Mouse (Mus musculus): ENCODE results near the gene Trex1.
A peak's percentile ranks its signal among the peaks of the same experiment; 100 is the strongest.

Trex1 gene

DNA sequence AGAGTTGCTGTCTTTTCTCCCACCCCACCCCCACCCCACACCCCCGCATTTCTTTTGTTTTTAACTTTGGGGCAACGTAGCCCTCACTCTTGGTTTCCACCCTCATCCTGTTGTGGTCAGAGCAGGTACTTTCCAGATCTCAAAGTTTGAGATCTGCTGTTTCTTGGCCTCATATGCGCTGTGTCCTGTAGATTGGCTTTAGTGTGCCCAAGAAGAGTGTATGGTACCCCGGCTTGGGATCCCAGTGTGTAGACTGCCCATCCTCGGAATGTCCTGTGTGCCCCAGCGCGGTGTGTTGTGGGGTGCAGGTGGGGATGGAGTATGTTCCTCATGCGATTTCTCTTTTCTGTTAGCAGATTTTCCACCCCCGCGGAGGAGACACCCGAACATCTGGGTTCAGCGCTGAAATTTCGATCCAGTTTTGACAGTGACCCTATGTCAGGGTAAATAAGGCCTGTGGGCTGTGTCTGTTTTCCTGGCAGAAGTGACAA is 8.5 kb downstream of the Trex1 start:
- peak; percentile 54 to 63 for DNase-seq

DNA sequence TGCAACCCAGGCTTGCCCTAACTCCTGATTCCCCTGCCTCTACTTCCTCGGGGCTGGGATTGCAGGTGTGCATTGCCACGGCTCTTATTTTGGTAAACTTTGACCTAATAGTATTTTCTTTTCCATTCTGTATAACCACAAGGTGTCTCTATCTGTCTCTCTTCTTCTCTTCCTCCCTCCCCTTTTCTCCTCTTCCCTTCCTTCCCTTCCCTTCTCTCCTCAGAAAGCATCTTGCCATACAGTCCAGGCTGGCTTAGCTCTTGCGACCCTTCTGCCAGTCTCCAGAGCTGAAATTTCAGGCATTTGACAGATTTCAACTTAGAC is 8.9 kb downstream of the Trex1 start:
- peak in 1 of 2 experiments; percentile 34 for DNase-seq

DNA sequence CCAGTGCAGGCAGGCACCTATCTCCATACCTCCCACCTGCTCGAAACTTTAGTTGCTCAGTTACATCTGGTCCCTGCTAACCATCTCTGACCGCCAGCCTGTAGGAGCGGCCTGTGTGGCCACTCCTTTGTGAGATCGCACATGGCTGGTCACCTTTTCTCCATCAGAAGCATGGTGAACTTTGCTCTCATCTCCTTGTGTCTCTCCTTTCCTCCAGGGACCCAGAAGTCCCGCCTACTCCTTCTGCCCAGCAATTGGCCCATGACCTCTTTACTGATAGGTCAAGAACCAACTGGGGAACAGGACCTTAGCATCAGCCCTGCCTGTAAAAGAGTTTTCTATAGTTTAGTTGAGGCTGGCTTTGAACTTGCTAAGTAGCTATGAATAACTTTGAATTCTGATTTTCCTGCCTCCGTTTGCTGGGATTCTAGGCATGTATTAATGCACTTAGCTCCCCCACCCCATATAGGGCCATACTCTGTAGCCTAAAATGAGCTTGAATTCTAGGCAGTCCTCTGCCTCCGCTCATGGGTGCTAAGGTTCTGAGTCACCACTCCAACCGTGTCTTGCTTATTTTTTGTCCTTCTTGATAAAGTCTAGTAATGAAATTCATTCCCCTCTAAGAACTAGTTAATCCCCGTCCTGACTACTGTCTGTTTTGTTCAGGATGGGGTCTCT is 9.4 kb downstream of the Trex1 start:
- peak in 1 of 2 experiments; percentile 43 for DNase-seq

DNA sequence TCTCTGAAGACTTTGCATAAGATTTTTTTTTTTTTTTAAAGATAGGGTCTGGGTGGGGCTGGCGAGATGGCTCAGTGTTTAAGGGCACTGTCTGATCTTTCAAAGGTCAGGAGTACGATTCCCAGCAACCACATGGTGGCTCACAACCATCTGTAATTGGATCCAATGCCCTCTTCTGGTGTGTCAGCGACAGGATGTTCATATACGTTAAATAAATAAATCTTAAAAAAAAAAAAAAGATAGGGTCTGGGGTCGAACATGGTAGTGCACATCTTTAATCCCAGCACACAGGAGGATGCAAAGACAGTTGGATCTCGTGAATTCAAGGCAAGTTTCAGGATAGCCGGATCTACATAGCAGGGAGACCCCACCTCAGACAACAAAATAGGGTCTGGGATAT is 10.2 kb downstream of the Trex1 start:
- no peak for DNase-seq

DNA sequence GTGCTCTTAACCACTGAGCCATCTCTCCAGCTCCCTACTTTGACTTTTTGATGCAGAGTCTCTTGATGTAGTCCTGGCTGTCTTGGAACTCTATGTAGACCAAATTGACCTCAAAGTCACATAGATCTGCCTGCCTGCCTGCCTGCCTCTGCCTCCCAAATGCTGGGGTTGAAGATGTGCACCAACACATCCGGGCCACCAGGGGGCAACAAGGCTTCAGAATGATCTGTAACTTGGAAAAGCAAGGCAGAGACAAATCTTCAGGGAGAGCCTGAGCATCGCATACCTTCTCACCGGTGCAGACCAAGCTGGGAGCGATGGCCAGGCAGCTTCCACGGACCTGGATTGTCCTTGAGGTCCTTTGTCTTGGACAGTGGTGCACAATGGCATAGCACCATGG is 13.2 kb downstream of the Trex1 start:
- DNase-seq = peak; percentile 72 to 76

DNA sequence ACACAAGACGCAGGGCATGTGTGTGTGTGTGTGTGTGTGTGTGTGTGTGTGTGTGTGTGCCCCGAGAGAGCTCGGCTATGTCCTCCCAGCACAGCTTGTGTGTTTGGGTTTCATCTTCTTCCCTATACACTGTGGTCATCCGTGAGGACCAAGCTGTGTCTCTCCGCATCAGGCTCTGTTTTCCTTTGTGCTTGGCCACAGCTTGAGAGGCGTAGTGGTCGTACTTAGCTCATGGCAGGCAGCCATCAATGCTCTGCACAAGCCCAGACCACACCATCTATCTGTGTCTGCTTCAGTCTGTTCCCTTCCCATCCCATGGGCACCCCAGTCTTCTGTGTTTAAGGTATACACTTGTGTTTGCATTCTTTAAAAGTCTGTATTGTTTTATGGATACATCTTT is 18.2 kb downstream of the Trex1 start:
- no peak for DNase-seq

DNA sequence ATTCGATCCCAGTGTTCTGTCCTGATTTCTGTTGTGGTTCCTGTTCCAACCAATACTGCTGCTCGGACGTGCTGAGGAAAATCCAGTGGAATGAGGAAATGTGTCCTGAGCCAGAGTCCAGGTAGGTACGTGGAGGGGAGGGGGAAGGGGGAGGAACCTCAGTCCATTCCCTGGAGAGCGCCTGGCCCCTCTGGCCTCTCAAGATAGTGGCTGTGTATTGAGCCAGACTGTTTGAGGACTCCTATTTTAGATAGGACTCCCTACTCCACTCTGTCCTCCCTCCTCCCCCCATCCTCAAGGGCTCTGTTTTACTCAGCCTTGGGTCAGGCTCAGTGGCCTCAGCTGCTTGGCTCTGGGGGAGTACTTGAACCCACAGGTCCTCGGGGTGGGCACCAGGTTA is 18.6 kb downstream of the Trex1 start:
- no peak for DNase-seq

DNA sequence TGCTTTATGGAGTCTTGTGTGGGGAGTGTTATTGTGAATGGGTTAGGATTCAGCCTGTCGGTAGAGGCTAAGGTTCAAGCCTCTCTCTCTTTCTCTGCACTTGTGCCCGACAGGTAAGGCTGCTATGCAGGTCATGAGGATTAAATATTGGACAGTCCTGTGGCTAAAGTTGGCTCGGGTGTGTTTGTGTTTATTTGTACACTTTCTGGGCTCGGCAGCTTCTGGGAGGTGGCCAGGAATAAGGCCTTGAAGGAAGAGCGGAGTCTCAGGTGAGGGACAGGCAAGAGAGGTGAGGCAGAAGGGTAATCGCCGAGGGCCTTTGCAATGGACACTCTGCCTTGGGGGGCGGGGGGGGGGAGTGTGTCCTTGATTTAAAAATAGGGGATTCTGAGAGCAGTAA is 19.3 kb downstream of the Trex1 start:
- no peak for DNase-seq

DNA sequence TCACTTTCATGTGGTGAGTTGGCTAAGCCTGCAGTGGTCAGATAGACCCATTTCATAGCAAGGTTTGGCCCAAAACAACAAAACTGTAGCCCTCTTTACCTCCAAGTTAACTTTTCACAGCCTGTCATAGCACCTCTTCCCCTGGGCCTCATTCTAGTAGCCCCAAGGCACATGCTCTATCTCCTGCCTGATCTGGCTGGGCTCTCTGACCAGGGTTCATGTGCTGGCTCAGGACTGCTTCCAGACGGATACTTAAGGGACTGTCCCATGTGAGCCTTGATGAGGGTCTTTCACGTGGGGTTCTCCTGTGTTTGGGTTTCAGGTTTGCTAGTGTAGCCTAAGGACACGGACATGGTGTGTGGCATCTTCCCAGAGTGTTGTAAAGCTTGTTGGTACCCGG is 19.9 kb downstream of the Trex1 start:
- no peak for DNase-seq

DNA sequence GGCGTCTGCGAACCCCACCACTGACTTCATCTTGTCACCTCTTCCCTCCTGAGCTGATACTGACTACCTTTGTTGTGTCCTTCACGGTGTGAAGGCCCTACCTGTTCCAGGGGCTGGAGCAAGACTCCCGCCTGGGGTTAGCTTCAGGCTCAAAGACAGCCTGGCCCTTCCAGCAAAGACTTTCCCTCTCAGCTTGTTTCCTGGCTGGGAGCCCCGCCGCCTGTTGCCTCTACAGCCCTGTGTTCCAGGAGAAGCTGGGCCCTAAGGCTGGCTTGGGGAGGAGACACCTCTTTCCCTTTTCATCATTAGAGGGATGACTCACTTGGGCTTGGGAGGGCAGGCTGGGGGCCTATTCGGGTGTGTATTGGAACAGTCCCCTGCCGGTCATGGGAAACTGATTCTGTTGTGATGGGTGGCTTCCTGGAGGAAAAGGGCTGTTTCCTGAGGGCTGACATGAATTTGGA is 20.6 kb downstream of the Trex1 start:
- DNase-seq = peak in 1 of 2 experiments; percentile 34

DNA sequence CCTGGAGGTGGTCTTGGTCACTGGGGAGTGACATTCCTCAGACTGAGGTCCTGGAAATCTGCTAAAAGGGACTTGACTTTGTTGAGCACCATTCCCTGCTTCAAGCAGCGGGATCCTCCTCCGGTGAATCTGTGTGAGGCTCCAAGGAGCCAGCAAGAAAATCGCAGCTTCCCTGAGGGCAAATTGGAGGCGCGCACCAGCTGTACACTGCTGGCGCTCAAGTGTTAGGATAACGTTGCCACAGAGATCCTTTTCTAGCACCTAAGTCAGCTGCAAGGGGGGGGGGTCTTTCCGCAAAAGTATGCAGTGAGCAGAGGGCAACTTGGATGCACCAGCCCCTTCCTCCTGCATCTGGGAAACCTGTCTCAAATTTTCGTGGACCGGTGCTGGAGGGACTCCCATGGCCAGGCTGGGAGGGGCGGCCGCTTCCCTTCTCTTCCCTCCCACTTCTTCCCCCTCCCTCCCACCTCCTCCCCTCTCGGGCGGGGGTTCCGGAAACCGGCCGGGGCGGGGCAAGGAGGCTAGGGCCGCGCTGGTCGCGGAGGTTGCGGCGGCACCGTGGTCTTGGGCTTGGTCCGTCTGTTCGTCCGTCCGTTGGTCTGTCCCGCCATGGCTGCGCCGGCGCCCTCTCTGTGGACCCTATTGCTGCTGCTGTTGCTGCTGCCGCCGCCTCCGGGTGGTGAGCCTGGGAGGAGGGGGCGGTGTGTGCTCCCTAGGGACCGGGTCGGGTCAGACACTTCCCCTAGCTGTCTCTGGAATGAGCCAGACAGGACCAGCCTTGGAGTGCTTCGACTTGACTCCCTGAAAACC is 21.2 kb downstream of the Trex1 start, which contains the start of gene Shisa5:
Gene Shisa5 (plus strand): TSS at position 480 of the 810 bp plus-strand sequence.
- peak; percentile 75 to 87 for DNase-seq

DNA sequence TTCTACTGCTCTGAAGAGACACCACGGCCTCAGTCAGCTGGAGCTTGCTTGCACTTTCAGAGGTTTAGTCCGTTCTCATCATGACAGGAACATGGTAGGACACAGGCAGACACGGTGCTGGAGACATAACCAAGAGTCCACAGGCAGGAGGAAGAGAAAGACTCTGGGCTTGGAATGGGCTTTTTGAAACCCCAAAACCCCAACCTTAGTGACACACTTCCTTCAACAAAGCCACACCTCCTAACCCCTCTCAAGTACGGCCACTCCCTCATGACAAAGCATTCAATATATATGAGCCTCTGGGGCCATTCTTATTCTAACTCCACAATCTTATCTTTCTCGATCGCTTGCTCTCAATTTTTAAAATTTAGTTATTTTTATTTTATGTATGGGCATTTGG is 27.1 kb downstream of the Trex1 start:
- no peak for DNase-seq

DNA sequence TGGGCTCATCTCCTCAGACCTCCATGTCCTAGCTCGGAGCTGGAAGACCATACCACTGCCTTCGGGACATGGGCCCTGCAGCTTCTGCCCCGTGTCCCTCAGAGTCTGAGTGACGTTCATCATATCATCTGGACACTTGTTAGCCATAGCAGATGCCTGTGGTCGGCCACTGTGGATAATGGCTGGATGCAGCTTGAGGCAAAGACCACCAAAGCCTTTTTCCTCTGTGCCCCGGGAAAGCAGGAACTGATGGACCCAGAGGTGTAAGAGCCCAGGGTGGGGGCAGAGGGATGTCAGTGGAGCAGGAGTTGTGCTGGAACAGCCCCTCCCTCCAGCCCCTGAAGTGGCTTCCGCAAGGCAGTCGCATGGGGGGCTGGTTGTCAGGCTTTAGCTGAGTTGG is 27.8 kb downstream of the Trex1 start:
- no peak for DNase-seq

DNA sequence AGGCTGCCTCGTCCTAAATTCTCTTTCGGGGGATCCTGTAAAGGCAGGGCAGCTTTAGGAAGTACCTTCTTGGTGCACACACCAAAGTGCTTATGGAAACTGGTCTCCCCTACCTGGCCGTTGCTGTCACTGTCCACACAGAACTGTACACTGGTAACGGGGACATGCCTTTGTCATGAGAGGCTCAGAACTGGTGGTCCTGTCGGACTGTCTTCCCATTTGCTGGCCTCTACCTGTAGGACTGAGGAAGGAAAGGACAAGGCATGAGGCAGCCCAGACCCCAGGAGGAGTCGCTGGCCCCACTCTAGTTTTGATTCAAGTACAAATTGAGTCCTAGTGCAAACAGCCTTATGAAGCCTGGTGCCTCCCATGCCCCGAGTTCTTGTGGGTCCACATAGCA is 28.5 kb downstream of the Trex1 start:
- DNase-seq = no peak

DNA sequence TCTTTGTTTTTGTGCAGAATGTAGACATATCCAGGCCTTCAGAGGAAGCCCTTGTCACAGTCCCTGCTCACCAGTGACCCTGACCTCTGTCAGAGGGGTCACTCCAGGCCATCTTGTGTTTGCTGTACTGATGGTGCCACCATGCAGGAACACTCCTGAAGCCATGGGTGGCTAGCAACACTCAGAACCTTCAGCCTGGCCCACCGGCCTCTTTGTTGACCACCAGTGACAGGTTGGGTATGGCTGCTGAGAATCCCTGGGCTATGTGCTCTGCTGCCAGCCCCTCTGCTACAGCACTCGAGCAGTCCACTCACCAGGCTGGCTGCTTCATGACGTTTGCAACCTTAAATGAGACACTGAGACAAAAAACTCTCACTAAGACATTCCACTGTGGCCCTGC is 29.2 kb downstream of the Trex1 start:
- no peak for DNase-seq

DNA sequence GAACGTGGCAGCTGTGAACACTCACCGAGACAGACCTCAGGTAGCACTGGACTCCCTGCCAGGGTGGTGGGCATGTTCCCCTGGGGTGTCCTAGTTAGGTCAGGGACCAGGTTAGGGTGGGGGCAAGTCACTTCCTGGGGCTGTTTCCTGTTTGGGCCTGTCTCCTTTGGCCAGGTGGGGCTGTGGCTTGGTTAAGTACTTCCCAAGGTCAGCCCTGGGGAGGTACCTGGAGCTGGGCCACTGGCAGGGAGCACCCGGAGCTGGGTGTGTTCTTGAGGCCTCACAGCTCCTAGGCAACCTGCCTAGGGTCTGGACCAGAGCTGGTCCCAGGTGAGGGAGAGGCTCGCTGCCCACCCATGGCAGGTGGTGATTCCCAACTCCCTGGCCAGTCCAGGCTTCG is 30.6 kb downstream of the Trex1 start:
- no peak for DNase-seq

DNA sequence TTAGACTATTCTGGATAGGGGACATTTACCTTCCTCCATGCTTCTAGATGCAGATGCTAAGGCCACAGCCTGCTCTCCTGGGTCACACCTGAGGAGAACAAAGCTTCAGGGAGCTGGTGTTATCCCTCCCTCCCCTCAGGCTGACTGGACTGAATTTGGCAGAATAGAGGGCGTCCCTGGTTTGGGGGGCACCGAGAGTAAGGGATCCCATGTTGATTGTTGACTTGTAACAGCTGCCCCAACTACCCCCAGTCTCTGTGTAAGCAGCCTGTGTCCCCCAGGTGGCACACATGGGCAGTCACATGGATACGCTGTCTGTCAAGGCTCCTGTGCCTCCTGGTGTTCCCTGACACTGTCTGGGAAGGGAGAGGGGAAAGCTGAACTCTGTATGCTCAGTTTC is 31.1 kb downstream of the Trex1 start:
- no peak for DNase-seq

DNA sequence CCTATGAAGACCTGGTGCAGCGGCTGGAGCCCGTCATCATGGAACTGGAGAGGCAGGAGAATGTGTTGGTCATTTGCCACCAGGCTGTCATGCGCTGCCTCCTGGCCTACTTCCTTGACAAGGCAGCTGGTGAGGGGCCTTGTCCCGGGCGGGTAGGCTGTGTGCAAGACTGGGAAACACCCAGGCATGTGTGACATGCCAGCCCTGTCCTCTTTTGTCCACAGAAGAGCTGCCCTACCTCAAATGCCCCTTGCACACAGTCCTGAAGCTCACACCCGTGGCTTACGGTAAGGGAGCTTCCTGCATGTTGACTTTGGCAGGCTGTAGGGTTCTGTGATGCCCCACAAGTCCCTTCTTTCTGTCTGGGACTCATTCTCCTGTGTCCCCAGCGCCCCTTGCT is 32.0 kb downstream of the Trex1 start:
- no peak for DNase-seq

DNA sequence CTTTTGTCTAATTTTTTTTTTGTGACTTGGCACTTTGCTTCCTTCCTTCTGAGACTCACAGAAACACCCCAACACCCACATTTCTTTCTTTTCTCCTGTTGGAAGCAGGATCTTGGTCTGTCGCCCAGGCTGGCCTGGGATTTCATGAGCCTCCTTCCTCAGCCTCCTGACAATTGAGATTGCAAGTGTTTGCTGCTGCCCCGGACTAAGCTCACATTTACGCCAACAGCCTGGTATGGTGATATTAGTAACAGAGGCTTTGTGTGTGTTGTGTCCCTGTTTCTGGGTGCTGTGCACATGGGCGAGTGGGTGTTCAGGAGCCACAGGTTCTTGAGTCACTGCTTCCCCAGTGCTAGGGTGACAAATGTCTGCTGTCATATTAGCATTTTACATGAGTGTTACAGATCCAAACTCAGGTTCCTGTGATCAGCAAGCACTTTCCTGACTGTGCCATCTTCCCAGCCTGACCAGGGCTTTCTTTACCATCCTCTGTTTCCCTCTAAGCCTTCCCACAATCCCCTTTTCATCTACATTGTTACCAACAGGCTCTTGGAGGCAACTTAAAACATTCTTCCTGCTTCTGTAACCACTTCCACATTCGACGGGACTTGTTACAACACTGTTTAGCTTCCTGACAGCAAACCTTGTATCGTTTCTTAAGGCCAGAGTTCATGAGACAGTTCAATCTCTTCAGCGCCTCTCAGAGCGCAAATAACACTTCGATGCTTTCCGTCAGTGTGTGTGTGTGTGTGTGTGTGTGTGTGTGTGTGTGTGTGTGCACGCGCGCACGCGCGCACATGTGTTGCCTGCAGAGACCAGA is 36.5 kb downstream of the Trex1 start:
- no peak for DNase-seq

DNA sequence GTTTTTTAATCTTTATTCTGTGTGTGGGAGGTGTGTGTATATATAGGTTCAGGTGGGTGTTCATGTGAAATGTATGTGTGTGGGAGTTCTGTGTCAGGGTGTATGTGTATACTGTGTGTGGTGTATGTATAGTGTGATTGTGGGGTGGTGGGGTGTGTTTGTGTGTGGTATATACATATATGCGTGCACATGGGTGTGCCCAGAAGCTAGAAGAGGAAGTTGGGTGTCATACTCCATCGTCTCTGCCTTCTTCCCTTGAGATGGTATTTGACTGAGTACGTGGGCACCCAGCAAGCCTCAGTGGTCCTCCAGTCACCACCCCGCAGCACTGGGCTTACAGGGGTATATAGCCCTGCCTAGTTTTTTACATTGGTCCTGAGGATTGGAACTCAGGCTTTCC is 38.1 kb downstream of the Trex1 start:
- peak in 1 of 2 experiments; percentile 41 for DNase-seq

DNA sequence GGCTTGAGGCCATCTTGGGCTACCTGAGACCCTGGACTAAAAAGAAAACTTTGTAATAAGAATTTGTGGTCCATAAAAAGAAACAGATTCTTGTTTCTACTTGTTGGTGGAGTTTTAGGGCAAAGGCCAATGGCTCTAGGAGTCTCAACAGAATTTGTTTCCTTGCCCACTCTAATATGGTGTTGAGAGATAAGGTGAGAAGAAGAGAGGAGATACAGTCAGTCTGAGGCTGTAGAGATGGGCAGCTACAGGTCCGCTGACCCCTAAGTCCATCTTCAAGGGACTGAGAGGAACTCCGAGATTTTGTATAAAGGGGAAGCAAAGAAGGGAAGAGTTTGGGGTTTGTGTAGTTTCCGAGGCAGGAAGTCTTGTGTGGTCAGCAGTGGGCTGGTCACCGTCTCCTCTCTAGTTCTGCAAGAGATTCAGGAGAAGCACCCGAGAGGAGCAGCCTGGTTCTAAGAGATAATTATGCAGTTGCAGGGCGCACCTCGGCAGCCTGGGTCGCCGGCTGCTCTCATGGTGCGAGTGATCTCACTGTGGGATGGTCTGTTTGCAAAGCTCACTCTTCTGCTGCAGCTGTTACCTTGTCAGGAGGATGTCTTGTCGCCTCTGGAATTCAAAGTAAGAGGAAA is 42.4 kb downstream of the Trex1 start:
- no peak for DNase-seq

DNA sequence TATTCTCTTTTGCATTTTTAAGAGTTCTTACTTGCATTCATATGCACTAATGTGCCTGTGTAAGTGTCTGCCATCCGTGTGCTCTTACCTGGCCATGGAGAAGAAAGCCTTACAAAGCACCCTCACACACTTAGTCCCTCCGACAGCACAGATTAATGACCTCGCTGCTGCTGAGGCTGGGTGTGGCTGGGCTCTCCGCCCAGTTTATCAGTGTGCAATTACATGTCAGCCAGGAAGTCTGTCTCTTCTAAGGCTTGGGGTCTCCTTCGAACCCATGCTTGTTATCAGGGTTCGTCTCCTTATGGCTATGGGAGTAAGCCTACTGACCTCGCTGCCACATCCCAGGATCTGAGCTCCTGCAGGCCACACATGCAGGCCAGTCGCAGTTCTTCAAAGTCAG is 44.1 kb downstream of the Trex1 start:
- peak in 1 of 2 experiments; percentile 1 for DNase-seq

DNA sequence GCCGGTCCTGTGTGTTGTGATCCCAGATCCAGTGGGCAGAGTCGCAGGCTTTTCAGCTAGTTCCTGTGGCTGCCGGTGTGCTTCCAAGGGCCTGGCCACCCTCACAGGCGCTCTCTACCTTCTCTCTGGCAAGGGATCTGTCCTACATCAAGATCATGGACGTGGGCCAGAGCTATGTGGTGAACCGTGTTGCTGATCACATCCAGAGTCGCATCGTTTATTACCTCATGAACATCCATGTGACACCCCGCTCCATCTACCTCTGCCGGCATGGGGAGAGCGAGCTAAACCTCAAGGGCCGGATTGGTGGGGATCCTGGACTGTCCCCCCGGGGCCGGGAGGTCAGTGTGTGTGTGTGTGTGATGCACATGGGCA is 49.2 kb downstream of the Trex1 start:
- DNase-seq = no peak

All from spleen, adult 18-20 months (tissue).